12 mouse cellular contexts compared by ENCODE assay signal in genomic region chr1:138145148-138145547, GRCm38 (mm10).
"Had no signal": no experiment of that assay in that cellular context is flagged by ENCODE, and none has a peak within 500 bp of the region (broad histone marks: within the 10 kb centered on the region; RNA-seq: fewer than 3 reads in every experiment).

No protein-coding gene starts in this region.

- H3K4me1 ChIP-seq: limb, embryonic 12.5 days; stomach, embryonic 15.5 days had no signal

- H3K4me2 ChIP-seq: limb, embryonic 12.5 days; neural tube, embryonic 13.5 days; stomach, embryonic 15.5 days had no signal

- H3K9ac ChIP-seq: limb, embryonic 12.5 days; liver, embryonic 14.5 days; neural tube, embryonic 13.5 days; stomach, embryonic 15.5 days had no signal

- H3K27me3 ChIP-seq: limb, embryonic 12.5 days; neural tube, embryonic 13.5 days; stomach, embryonic 15.5 days had no signal

- DNase-seq: kidney, adult 11 months; kidney, postnatal 10 days; lung, adult 2 months; lung, postnatal 10 days; midbrain, embryonic 14.5 days; retina, postnatal 1 day; thymus, postnatal 4 days had no signal

- H3K36me3 ChIP-seq: limb, embryonic 12.5 days; midbrain, embryonic 10.5 days; neural tube, embryonic 13.5 days; stomach, embryonic 15.5 days had no signal

- H3K4me3 ChIP-seq: limb, embryonic 12.5 days; midbrain, embryonic 10.5 days; neural tube, embryonic 13.5 days; stomach, embryonic 15.5 days had no signal

- H3K27ac ChIP-seq: limb, embryonic 12.5 days; liver, embryonic 14.5 days; midbrain, embryonic 10.5 days; neural tube, embryonic 13.5 days; stomach, embryonic 15.5 days had no signal

- H3K9me3 ChIP-seq: limb, embryonic 12.5 days; midbrain, embryonic 10.5 days; neural tube, embryonic 13.5 days; stomach, embryonic 15.5 days had no signal
